Mouse (Mus musculus) megakaryocyte, embryonic 14.5 days (primary cell): ENCODE measurements around the gene Scnn1a. TPM values are rescaled to one million over a fixed set of nuclear protein-coding genes. Genes with fewer than 3 reads are reported as not detected.

ENCODE experiments used
- H3K27me3 ChIP-seq: replicated peaks from 2 replicates; pipeline ENCODE3; 2012; ENCODE audit warnings: inconsistent platforms
- H3K36me3 ChIP-seq: replicated peaks from 2 replicates; pipeline ENCODE3; 2012; ENCODE audit warnings: low read length, inconsistent platforms, mixed read lengths
- H3K4me1 ChIP-seq: 2 replicates; pipeline ENCODE4 v1.6.1; 2012; ENCODE audit warnings: inconsistent platforms
- H3K4me3 ChIP-seq: replicated peaks from 2 replicates; pipeline ENCODE3; 2012; ENCODE audit warnings: moderate library complexity, mild to moderate bottlenecking, inconsistent platforms
- H3K9me3 ChIP-seq: 2 replicates; pipeline ENCODE4 v1.6.1; 2012; ENCODE audit warnings: inconsistent platforms
- FLI1 ChIP-seq: IDR thresholded peaks from 2 replicates; pipeline ENCODE4 v1.6.1; 2012; ENCODE audit warnings: low read length, inconsistent platforms, mixed read lengths
- GATA1 ChIP-seq: IDR thresholded peaks from 3 replicates; pipeline ENCODE4 v1.6.1; 2012; ENCODE audit warnings: mixed read lengths, low read length, inconsistent platforms, borderline replicate concordance
- polyA plus RNA-seq: library from polyadenylated mRNA; stranded (reverse); fragments of >175 nt; gene quantifications from 2 replicates; pipeline ENCODE4 v1.2.3, GENCODE M21; 2012; ENCODE audit warnings: low replicate concordance; ENCODE audit not compliant: insufficient read depth

The Scnn1a gene
- polyA plus RNA-seq, 1 experiment, result 0.39 TPM

DNA sequence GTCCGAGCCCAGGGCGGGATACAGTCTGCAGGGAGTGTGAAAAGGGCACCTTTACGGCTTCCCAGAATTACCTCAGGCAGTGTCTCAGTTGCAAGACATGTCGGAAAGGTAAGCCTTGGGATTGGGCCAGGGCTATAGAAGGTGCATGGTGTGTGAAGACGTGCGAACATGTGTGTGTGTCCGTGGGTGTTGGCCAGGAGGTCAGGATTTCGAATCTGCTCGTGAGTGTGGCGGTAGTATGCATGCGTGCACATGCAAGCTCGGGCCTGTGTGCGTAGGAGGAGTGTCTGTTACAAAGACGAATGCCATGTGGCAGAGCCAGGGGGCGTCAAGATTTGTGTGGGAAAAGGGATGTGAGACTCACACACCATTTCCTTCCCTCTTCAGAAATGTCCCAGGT is 36.9 kb downstream of the Scnn1a start:
- Histone ChIP-seq H3K4me3 (no peak overlapping the region), H3K27me3 (peaks cover 54% of the 10 kb centered on the region), H3K4me1 (peaks cover 43% of the 10 kb centered on the region), H3K36me3 (peaks cover 45% of the 10 kb centered on the region), H3K9me3 (no peaks in the 10 kb centered on the region)
- TF ChIP-seq GATA1 (no peak), FLI1 (no peak)

- peaks cover 55% of the 10 kb centered on the region for H3K36me3 ChIP-seq
- TF ChIP-seq FLI1 (no peak), GATA1 (no peak)
- H3K4me3 ChIP-seq, result no peak overlapping the region
- H3K4me1 ChIP-seq, result peaks cover 24% of the 10 kb centered on the region
- H3K9me3 ChIP-seq, result no peaks in the 10 kb centered on the region
- H3K27me3 ChIP-seq, result peaks cover 56% of the 10 kb centered on the region
Measured at GRCm38 (mm10) chr6:125359999-125360398, 39.5 kb downstream of the Scnn1a start.

GRCm38 (mm10) chr6:125360846-125361245 is 40.4 kb downstream of the Scnn1a start:
- Histone ChIP-seq H3K4me1 (peaks cover 19% of the 10 kb centered on the region), H3K36me3 (peaks cover 55% of the 10 kb centered on the region), H3K4me3 (no peak overlapping the region), H3K27me3 (peaks cover 48% of the 10 kb centered on the region), H3K9me3 (peaks cover 2% of the 10 kb centered on the region; the same call in 1 of the 2 replicates)
- no peak for TF ChIP-seq FLI1
- TF ChIP-seq GATA1, result no peak

- Histone ChIP-seq H3K4me1 (peaks cover 23% of the 10 kb centered on the region), H3K36me3 (peaks cover 55% of the 10 kb centered on the region), H3K9me3 (peaks cover 5% of the 10 kb centered on the region; the same call in 1 of the 2 replicates), H3K27me3 (peaks cover 41% of the 10 kb centered on the region), H3K4me3 (no peak overlapping the region)
- no peak for TF ChIP-seq GATA1
- no peak for TF ChIP-seq FLI1
Measured at GRCm38 (mm10) chr6:125361467-125362291, 41.2 kb downstream of the Scnn1a start.

DNA sequence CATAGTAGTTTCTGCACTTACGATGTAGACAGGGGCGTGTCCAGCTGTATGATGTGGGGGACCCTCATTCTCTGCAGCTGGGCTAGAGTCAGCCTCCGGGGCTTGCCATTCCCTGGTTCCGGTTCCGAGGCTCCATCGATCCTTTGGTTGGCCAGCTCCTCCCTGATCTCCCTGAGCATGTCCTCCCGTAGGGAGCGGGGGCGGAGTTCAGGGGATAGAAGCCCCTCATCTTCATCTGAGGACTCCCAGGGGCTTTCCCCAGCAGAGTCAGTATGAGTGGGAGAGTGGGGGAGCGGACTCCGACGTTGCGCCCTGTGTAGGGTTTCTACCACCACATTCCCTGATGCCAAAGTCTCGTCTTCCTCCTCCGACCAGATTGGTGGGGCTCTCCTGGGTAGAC is 42.6 kb downstream of the Scnn1a start:
- Histone ChIP-seq H3K27me3 (peaks cover 32% of the 10 kb centered on the region), H3K36me3 (peaks cover 44% of the 10 kb centered on the region), H3K4me1 (peaks cover 36% of the 10 kb centered on the region), H3K9me3 (peaks cover 5% of the 10 kb centered on the region; the same call in 1 of the 2 replicates), H3K4me3 (no peak overlapping the region)
- no peak for TF ChIP-seq FLI1
- TF ChIP-seq GATA1, result no peak

- Histone ChIP-seq H3K9me3 (peaks cover 5% of the 10 kb centered on the region; the same call in 1 of the 2 replicates), H3K4me1 (peaks cover 42% of the 10 kb centered on the region), H3K4me3 (no peak overlapping the region), H3K36me3 (peaks cover 38% of the 10 kb centered on the region), H3K27me3 (peaks cover 29% of the 10 kb centered on the region)
- TF ChIP-seq FLI1, result no peak
- no peak for TF ChIP-seq GATA1
Measured at GRCm38 (mm10) chr6:125363451-125364242, 43.2 kb downstream of the Scnn1a start.

DNA sequence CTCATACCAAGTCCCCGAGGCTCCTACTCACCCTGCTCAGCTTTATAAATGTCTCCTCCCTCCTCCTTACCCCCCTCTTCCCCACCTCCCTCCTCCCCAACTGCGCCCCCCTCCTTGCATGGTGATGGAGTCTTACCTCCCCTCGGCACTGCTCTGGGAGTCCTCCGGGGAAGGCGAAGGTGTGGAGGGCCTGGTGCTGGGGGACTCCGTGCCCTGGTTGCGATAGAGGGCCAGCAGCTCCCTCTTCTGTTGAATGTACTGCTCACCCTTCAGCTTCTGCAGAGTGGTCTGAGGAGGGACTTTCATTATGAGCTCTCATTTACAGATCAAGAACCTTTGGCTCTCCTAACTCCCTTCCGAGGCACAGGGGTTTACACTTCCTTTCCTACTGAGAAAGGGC is 44.0 kb downstream of the Scnn1a start:
- H3K9me3 ChIP-seq, result peaks cover 5% of the 10 kb centered on the region; the same call in 1 of the 2 replicates
- peaks cover 47% of the 10 kb centered on the region for H3K4me1 ChIP-seq
- H3K27me3 ChIP-seq, result peaks cover 25% of the 10 kb centered on the region
- no peak overlapping the region for H3K4me3 ChIP-seq
- peaks cover 31% of the 10 kb centered on the region for H3K36me3 ChIP-seq
- TF ChIP-seq FLI1 (no peak), GATA1 (no peak)

DNA sequence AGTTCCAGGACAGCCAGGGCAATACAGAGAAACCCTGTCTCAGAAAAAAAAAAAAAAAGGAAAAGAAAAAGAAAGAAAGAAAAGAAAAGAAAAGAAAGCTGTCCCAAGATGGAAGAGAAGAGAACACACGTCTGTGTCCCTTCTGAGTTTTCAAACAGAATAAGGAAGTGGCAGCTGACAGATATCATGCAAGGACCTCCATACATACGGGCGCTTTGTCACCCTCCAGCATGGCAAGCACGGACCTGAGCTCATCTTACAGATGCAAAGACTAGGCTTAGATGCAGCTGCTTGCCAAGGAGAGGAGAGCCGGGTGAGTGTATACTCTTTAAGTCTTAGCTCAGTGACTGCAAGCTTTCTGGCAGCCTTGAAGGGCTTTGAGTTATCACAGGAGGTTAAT is 45.1 kb downstream of the Scnn1a start:
- Histone ChIP-seq H3K36me3 (peaks cover 27% of the 10 kb centered on the region), H3K4me1 (peaks cover 48% of the 10 kb centered on the region), H3K27me3 (peaks cover 29% of the 10 kb centered on the region), H3K4me3 (no peak overlapping the region), H3K9me3 (peaks cover 5% of the 10 kb centered on the region; the same call in 1 of the 2 replicates)
- TF ChIP-seq FLI1 (no peak), GATA1 (no peak)

GRCm38 (mm10) chr6:125366133-125366532 is 45.7 kb downstream of the Scnn1a start:
- Histone ChIP-seq H3K36me3 (peaks cover 21% of the 10 kb centered on the region), H3K27me3 (peaks cover 30% of the 10 kb centered on the region), H3K4me3 (no peak overlapping the region), H3K4me1 (peaks cover 49% of the 10 kb centered on the region), H3K9me3 (peaks cover 5% of the 10 kb centered on the region; the same call in 1 of the 2 replicates)
- TF ChIP-seq FLI1, result no peak
- no peak for TF ChIP-seq GATA1

GRCm38 (mm10) chr6:125367758-125368371 is 47.4 kb downstream of the Scnn1a start:
- Histone ChIP-seq H3K9me3 (peaks cover 5% of the 10 kb centered on the region; the same call in 1 of the 2 replicates), H3K27me3 (peaks cover 38% of the 10 kb centered on the region), H3K4me3 (peak overlapping the region; percentile 78), H3K36me3 (peaks cover 5% of the 10 kb centered on the region), H3K4me1 (peaks cover 54% of the 10 kb centered on the region)
- TF ChIP-seq FLI1 (no peak), GATA1 (no peak)
